Mouse (Mus musculus) liver, embryonic 16.5 days (tissue): ENCODE data around the gene Ptbp1. TPM values are rescaled to one million over a fixed set of nuclear protein-coding genes. Genes with fewer than 3 reads are reported as not detected.

ENCODE experiments used
- ATAC-seq: fragments of 200-750 bp; cut with Nextera tagmentation; 2 replicates; pipeline ENCODE4 v1.8.0; 2017; ENCODE audit warnings: low read depth, mild to moderate bottlenecking, moderate number of reproducible peaks, moderate library complexity
- H3K27ac ChIP-seq: fragments of 300-500 bp; sonication (generic); 2 replicates; pipeline ENCODE4 v1.5.1; 2014; ENCODE audit warnings: mild to moderate bottlenecking, low read length
- H3K27me3 ChIP-seq: fragments of 300-500 bp; sonication (generic); 2 replicates; pipeline ENCODE4 v1.6.1; 2014; ENCODE audit warnings: low read depth, low read length, mixed read lengths; ENCODE audit not compliant: control insufficient read depth, insufficient read depth
- H3K36me3 ChIP-seq: fragments of 300-500 bp; sonication (generic); 2 replicates; pipeline ENCODE4 v1.6.1; 2014; ENCODE audit warnings: mild to moderate bottlenecking; ENCODE audit not compliant: control insufficient read depth, insufficient read depth
- H3K4me1 ChIP-seq: fragments of 300-500 bp; sonication (generic); 2 replicates; pipeline ENCODE4 v1.6.1; 2014; ENCODE audit warnings: low read depth, low read length, mixed read lengths; ENCODE audit not compliant: control insufficient read depth
- H3K4me2 ChIP-seq: fragments of 300-500 bp; sonication (generic); 2 replicates; pipeline ENCODE4 v1.6.1; 2014; ENCODE audit warnings: low read depth, low read length, mixed read lengths
- H3K4me3 ChIP-seq: fragments of 300-500 bp; sonication (generic); 2 replicates; pipeline ENCODE4 v1.5.1; 2014; ENCODE audit warnings: low read depth, mild to moderate bottlenecking, low read length
- H3K9ac ChIP-seq: fragments of 300-500 bp; sonication (generic); 2 replicates; pipeline ENCODE4 v1.6.1; 2014; ENCODE audit warnings: low read depth, low read length
- H3K9me3 ChIP-seq: fragments of 300-500 bp; sonication (generic); replicated peaks from 2 replicates; pipeline ENCODE4 v1.6.1; 2016; ENCODE audit warnings: low read length; ENCODE audit not compliant: control insufficient read depth
- WGBS: fragments of 180-500 bp; shearing (Covaris S2); extraction: QIAGEN DNeasy Blood & Tissue Kit; methylation state at CpG from one replicate; pipeline ENCODE4 v1.1.7; 2014; ENCODE audit not compliant: insufficient replicate concordance; 5-methylcytosine and 5-hydroxymethylcytosine counted together
- polyA plus RNA-seq: library from polyadenylated mRNA; unstranded; fragments of >200 nt; fragmentation: Nextera tagmentation; extraction: Ambion mirVana; gene quantifications from 2 replicates; pipeline ENCODE4 v1.2.1, GENCODE M21; 2015

The Ptbp1 gene
- polyA plus RNA-seq, 1 experiment from 2014 or later, result 124 TPM

- Histone ChIP-seq H3K4me1 (peaks cover 5% of the 10 kb centered on the region), H3K36me3 (no peaks in the 10 kb centered on the region), H3K4me3 (peak overlapping the region; percentile 55), H3K4me2 (peak overlapping the region; percentile 68), H3K9ac (peak overlapping the region; percentile 31), H3K27me3 (no peaks in the 10 kb centered on the region), H3K27ac (peak overlapping the region; percentile 60), H3K9me3 (no peaks in the 10 kb centered on the region)
- WGBS, result under 1% methylated on average over 24 of the region's 24 CpGs
- ATAC-seq, result peak; percentile 77
Observed at GRCm38 (mm10) chr10:79840644-79841551, 13.3 kb upstream of the Ptbp1 start.

GRCm38 (mm10) chr10:79842322-79842721 lies 11.9 kb upstream of the Ptbp1 start:
- Histone ChIP-seq H3K27me3 (no peaks in the 10 kb centered on the region), H3K36me3 (no peaks in the 10 kb centered on the region), H3K4me2 (no peak overlapping the region), H3K27ac (no peak overlapping the region), H3K9ac (no peak overlapping the region), H3K4me1 (peaks cover 5% of the 10 kb centered on the region), H3K9me3 (no peaks in the 10 kb centered on the region), H3K4me3 (no peak overlapping the region)
- ATAC-seq, result no peak
- 66% methylated on average over 3 of the region's 3 CpGs for WGBS

- Histone ChIP-seq H3K4me3 (no peak overlapping the region), H3K36me3 (no peaks in the 10 kb centered on the region), H3K9me3 (no peaks in the 10 kb centered on the region), H3K4me1 (peaks cover 5% of the 10 kb centered on the region), H3K27ac (no peak overlapping the region), H3K9ac (no peak overlapping the region), H3K4me2 (no peak overlapping the region), H3K27me3 (no peaks in the 10 kb centered on the region)
- WGBS, result 76% methylated on average over 6 of the region's 6 CpGs
- ATAC-seq, result no peak
Observed at GRCm38 (mm10) chr10:79843476-79843875, 10.8 kb upstream of the Ptbp1 start.

- 45% methylated on average over 5 of the region's 5 CpGs for WGBS
- no peak for ATAC-seq
- H3K4me2 ChIP-seq, result no peak overlapping the region
- H3K4me3 ChIP-seq, result no peak overlapping the region
- no peaks in the 10 kb centered on the region for H3K36me3 ChIP-seq
- H3K4me1 ChIP-seq, result peaks cover 3% of the 10 kb centered on the region
- H3K27ac ChIP-seq, result no peak overlapping the region
- H3K9ac ChIP-seq, result no peak overlapping the region
- H3K9me3 ChIP-seq, result no peaks in the 10 kb centered on the region
- no peaks in the 10 kb centered on the region for H3K27me3 ChIP-seq
Observed at GRCm38 (mm10) chr10:79846553-79846952, 7.7 kb upstream of the Ptbp1 start.

- no peaks in the 10 kb centered on the region for H3K9me3 ChIP-seq
- no peak overlapping the region for H3K27ac ChIP-seq
- 43% methylated on average over 8 of the region's 8 CpGs for WGBS
- H3K4me1 ChIP-seq, result peaks cover 28% of the 10 kb centered on the region
- no peak overlapping the region for H3K4me3 ChIP-seq
- no peak for ATAC-seq
- no peak overlapping the region for H3K4me2 ChIP-seq
- H3K27me3 ChIP-seq, result no peaks in the 10 kb centered on the region
- no peaks in the 10 kb centered on the region for H3K36me3 ChIP-seq
- H3K9ac ChIP-seq, result no peak overlapping the region
Observed at GRCm38 (mm10) chr10:79849941-79850628, 4.1 kb upstream of the Ptbp1 start.

GRCm38 (mm10) chr10:79851653-79852052 lies 2.6 kb upstream of the Ptbp1 start:
- WGBS, result 49% methylated on average over 3 of the region's 3 CpGs
- peak overlapping the region; percentile 98 for H3K27ac ChIP-seq
- no peak overlapping the region for H3K4me3 ChIP-seq
- H3K4me2 ChIP-seq, result no peak overlapping the region
- no peaks in the 10 kb centered on the region for H3K27me3 ChIP-seq
- no peaks in the 10 kb centered on the region for H3K9me3 ChIP-seq
- H3K9ac ChIP-seq, result no peak overlapping the region; the same call in 1 of the 2 replicates
- H3K4me1 ChIP-seq, result peaks cover 37% of the 10 kb centered on the region
- peaks cover 5% of the 10 kb centered on the region for H3K36me3 ChIP-seq
- ATAC-seq, result no peak

- ATAC-seq, result no peak
- Histone ChIP-seq H3K4me3 (peak overlapping the region; percentile 98), H3K27me3 (no peaks in the 10 kb centered on the region), H3K9me3 (no peaks in the 10 kb centered on the region), H3K4me1 (peaks cover 43% of the 10 kb centered on the region), H3K4me2 (peak overlapping the region; percentile 99), H3K36me3 (peaks cover 10% of the 10 kb centered on the region), H3K9ac (no peak overlapping the region; the same call in 1 of the 2 replicates), H3K27ac (peak overlapping the region; percentile 98)
- WGBS, result 38% methylated on average over 9 of the region's 9 CpGs
Observed at GRCm38 (mm10) chr10:79852107-79852789, 2.0 kb upstream of the Ptbp1 start.

- no peaks in the 10 kb centered on the region for H3K9me3 ChIP-seq
- peak overlapping the region; percentile 73 for H3K9ac ChIP-seq
- ATAC-seq, result no peak
- 23% methylated on average over 8 of the region's 8 CpGs for WGBS
- peak overlapping the region; percentile 98 for H3K27ac ChIP-seq
- H3K36me3 ChIP-seq, result peaks cover 10% of the 10 kb centered on the region
- peak overlapping the region; percentile 98 for H3K4me3 ChIP-seq
- H3K4me1 ChIP-seq, result peaks cover 49% of the 10 kb centered on the region
- no peaks in the 10 kb centered on the region for H3K27me3 ChIP-seq
- peak overlapping the region; percentile 99 for H3K4me2 ChIP-seq
Observed at GRCm38 (mm10) chr10:79852827-79853226, 1.4 kb upstream of the Ptbp1 start.
